Mouse (Mus musculus) heart, embryonic 15.5 days (tissue): ENCODE results near the gene AC124502.3. TPM values are rescaled to one million over a fixed set of nuclear protein-coding genes. Genes with fewer than 3 reads are reported as not detected.
"Not testable (repeated sequence)": the region's sequence is repeated elsewhere in the genome, so short reads cannot be mapped to it uniquely, and the experiment has no call there.

Experiments
- ATAC-seq: fragments of 200-750 bp; cut with Nextera tagmentation; replicated peaks from 2 replicates; pipeline ENCODE4 v1.8.0; 2017; ENCODE audit warnings: low read depth, moderate TSS enrichment; ENCODE audit not compliant: insufficient number of reproducible peaks, insufficient read depth, low FRiP score
- H3K27ac ChIP-seq: fragments of 300-500 bp; sonication (generic); 2 replicates; pipeline ENCODE4 v1.5.1; 2015; ENCODE audit warnings: mild to moderate bottlenecking, inconsistent platforms
- H3K27me3 ChIP-seq: fragments of 300-500 bp; sonication (generic); 2 replicates; pipeline ENCODE4 v1.6.1; 2015; ENCODE audit warnings: inconsistent platforms
- H3K36me3 ChIP-seq: fragments of 300-500 bp; sonication (generic); 2 replicates; pipeline ENCODE4 v1.6.1; 2015; ENCODE audit warnings: mild to moderate bottlenecking, inconsistent platforms
- H3K4me1 ChIP-seq: fragments of 300-500 bp; sonication (generic); replicated peaks from 2 replicates; pipeline ENCODE4 v1.6.1; 2015; ENCODE audit warnings: inconsistent platforms
- H3K4me2 ChIP-seq: fragments of 300-500 bp; sonication (generic); 2 replicates; pipeline ENCODE4 v1.6.1; 2015; ENCODE audit warnings: inconsistent platforms, mild to moderate bottlenecking, moderate library complexity
- H3K4me3 ChIP-seq: fragments of 300-500 bp; sonication (generic); 2 replicates; pipeline ENCODE4 v1.5.1; 2015; ENCODE audit warnings: mild to moderate bottlenecking, inconsistent platforms
- H3K9ac ChIP-seq: fragments of 300-500 bp; sonication (generic); 2 replicates; pipeline ENCODE4 v1.6.1; 2015; ENCODE audit warnings: mild to moderate bottlenecking, inconsistent platforms
- H3K9me3 ChIP-seq: fragments of 300-500 bp; sonication (generic); replicated peaks from 2 replicates; pipeline ENCODE4 v1.6.1; 2016; ENCODE audit warnings: inconsistent platforms
- WGBS: fragments of 180-500 bp; shearing (Covaris S2); methylation state at CpG from one replicate; pipeline ENCODE4 v1.1.7; 2015; ENCODE audit warnings: mixed read lengths; 5-methylcytosine and 5-hydroxymethylcytosine counted together
- polyA plus RNA-seq: library from polyadenylated mRNA; unstranded; fragments of >200 nt; fragmentation: Nextera tagmentation; extraction: Ambion mirVana; gene quantifications from 2 replicates; pipeline ENCODE4 v1.2.1, GENCODE M21; 2015

Gene AC124502.3
- polyA plus RNA-seq, result 1.4 and 1.5 TPM in 2 replicates

- H3K36me3 ChIP-seq, result no peaks in the 10 kb centered on the region
- peak within 1 kb of the TSS; percentile 94 for H3K9ac ChIP-seq
- H3K9me3 ChIP-seq, result no peaks in the 10 kb centered on the region
- ATAC-seq, result peak; percentile 90
- under 1% methylated on average over 42 of the region's 44 CpGs for WGBS
- H3K27ac ChIP-seq, result peak within 1 kb of the TSS; percentile 77
- peaks cover 36% of the 10 kb centered on the region for H3K4me1 ChIP-seq
- H3K27me3 ChIP-seq, result no peaks in the 10 kb centered on the region
- H3K4me3 ChIP-seq, result peak within 1 kb of the TSS; percentile 84
- H3K4me2 ChIP-seq, result peak within 1 kb of the TSS; percentile 98
Observed at GRCm38 (mm10) chr19:5038709-5039156, at the start of gene AC124502.3, which contains the start of gene B4gat1. Gene AC124502.3 (plus strand): TSS chr19:5038891. Gene B4gat1 (plus strand): TSS chr19:5038826.

- no peak for ATAC-seq
Observed at GRCm38 (mm10) chr19:4989013-4989412, 49.7 kb upstream of the AC124502.3 start.

GRCm38 (mm10) chr19:4989434-4990255, 49.0 kb upstream of the AC124502.3 start:
- no peak for ATAC-seq
- no peak overlapping the region for H3K4me2 ChIP-seq
- 17% methylated on average over 47 of the region's 47 CpGs for WGBS
- peaks cover 36% of the 10 kb centered on the region for H3K4me1 ChIP-seq
- peaks cover 37% of the 10 kb centered on the region for H3K27me3 ChIP-seq
- H3K27ac ChIP-seq, result no peak overlapping the region
- no peak overlapping the region for H3K4me3 ChIP-seq
- no peak overlapping the region for H3K9ac ChIP-seq
- H3K36me3 ChIP-seq, result no peaks in the 10 kb centered on the region
- H3K9me3 ChIP-seq, result no peaks in the 10 kb centered on the region

More at GRCm38 (mm10) chr19:4989013-4989412, 49.7 kb upstream of the AC124502.3 start:
- Histone ChIP-seq H3K9me3 (no peaks in the 10 kb centered on the region), H3K36me3 (no peaks in the 10 kb centered on the region), H3K4me1 (peaks cover 36% of the 10 kb centered on the region), H3K4me2 (no peak overlapping the region), H3K27ac (no peak overlapping the region), H3K27me3 (peaks cover 43% of the 10 kb centered on the region), H3K9ac (no peak overlapping the region), H3K4me3 (no peak overlapping the region)
- 2% methylated on average over 13 of the region's 13 CpGs for WGBS

GRCm38 (mm10) chr19:4990256-4990625, 48.5 kb upstream of the AC124502.3 start, which contains the start of gene Npas4:
Gene Npas4 (minus strand): TSS chr19:4990316.
- H3K36me3 ChIP-seq, result no peaks in the 10 kb centered on the region
- H3K9me3 ChIP-seq, result no peaks in the 10 kb centered on the region
- peak within 1 kb of the TSS; percentile 52 for H3K4me2 ChIP-seq
- 18% methylated on average over 4 of the region's 4 CpGs for WGBS
- no peak within 1 kb of the TSS for H3K27ac ChIP-seq
- H3K9ac ChIP-seq, result no peak within 1 kb of the TSS
- peaks cover 36% of the 10 kb centered on the region for H3K4me1 ChIP-seq
- no peak within 1 kb of the TSS; the same call in 1 of the 2 replicates for H3K4me3 ChIP-seq
- ATAC-seq, result no peak
- peaks cover 31% of the 10 kb centered on the region for H3K27me3 ChIP-seq

- H3K27me3 ChIP-seq, result peaks cover 30% of the 10 kb centered on the region
- peak overlapping the region; percentile 52 for H3K4me2 ChIP-seq
- no peak overlapping the region for H3K27ac ChIP-seq
- no peaks in the 10 kb centered on the region for H3K36me3 ChIP-seq
- no peak overlapping the region for H3K9ac ChIP-seq
- H3K9me3 ChIP-seq, result no peaks in the 10 kb centered on the region
- 1% methylated on average over 21 of the region's 22 CpGs for WGBS
- ATAC-seq, result no peak
- H3K4me3 ChIP-seq, result no peak overlapping the region; the same call in 1 of the 2 replicates
- H3K4me1 ChIP-seq, result peaks cover 36% of the 10 kb centered on the region
Observed at GRCm38 (mm10) chr19:4990716-4991115, 48.0 kb upstream of the AC124502.3 start.

- no peaks in the 10 kb centered on the region for H3K9me3 ChIP-seq
- no peak overlapping the region for H3K4me3 ChIP-seq
- H3K4me1 ChIP-seq, result peaks cover 36% of the 10 kb centered on the region
- no peaks in the 10 kb centered on the region for H3K36me3 ChIP-seq
- H3K27ac ChIP-seq, result peak overlapping the region; percentile 51
- peaks cover 23% of the 10 kb centered on the region for H3K27me3 ChIP-seq
- 0 out of 2 replicates have a peak overlapping the region, but pooled peaks have one; percentile 23 for H3K4me2 ChIP-seq
- H3K9ac ChIP-seq, result no peak overlapping the region
- WGBS, result 8% methylated on average over 8 of the region's 8 CpGs
- ATAC-seq, result no peak
Observed at GRCm38 (mm10) chr19:4992371-4992770, 46.3 kb upstream of the AC124502.3 start.

GRCm38 (mm10) chr19:4992904-4993303, 45.8 kb upstream of the AC124502.3 start:
- H3K4me3 ChIP-seq, result no peak overlapping the region
- H3K9ac ChIP-seq, result no peak overlapping the region
- H3K36me3 ChIP-seq, result no peaks in the 10 kb centered on the region
- H3K27ac ChIP-seq, result peak overlapping the region; percentile 51
- under 1% methylated on average over 9 of the region's 9 CpGs for WGBS
- 0 out of 2 replicates have a peak overlapping the region, but pooled peaks have one; percentile 23 for H3K4me2 ChIP-seq
- H3K27me3 ChIP-seq, result peaks cover 23% of the 10 kb centered on the region
- peak; percentile 94 for ATAC-seq
- H3K4me1 ChIP-seq, result peaks cover 36% of the 10 kb centered on the region
- no peaks in the 10 kb centered on the region for H3K9me3 ChIP-seq

GRCm38 (mm10) chr19:4994043-4994442, 44.6 kb upstream of the AC124502.3 start:
- Histone ChIP-seq H3K9ac (no peak overlapping the region), H3K9me3 (no peaks in the 10 kb centered on the region), H3K27ac (no peak overlapping the region), H3K27me3 (peaks cover 23% of the 10 kb centered on the region), H3K36me3 (no peaks in the 10 kb centered on the region), H3K4me1 (peaks cover 36% of the 10 kb centered on the region), H3K4me3 (no peak overlapping the region), H3K4me2 (no peak overlapping the region)
- no peak for ATAC-seq
- WGBS, result 59% methylated on average over 5 of the region's 5 CpGs

GRCm38 (mm10) chr19:4999445-5000140, 39.1 kb upstream of the AC124502.3 start:
- no peaks in the 10 kb centered on the region for H3K36me3 ChIP-seq
- 49% methylated on average over 6 of the region's 6 CpGs for WGBS
- H3K4me1 ChIP-seq, result peaks cover 10% of the 10 kb centered on the region
- no peak overlapping the region for H3K27ac ChIP-seq
- no peaks in the 10 kb centered on the region for H3K27me3 ChIP-seq
- no peak overlapping the region for H3K4me2 ChIP-seq
- no peak for ATAC-seq
- no peak overlapping the region for H3K9ac ChIP-seq
- no peaks in the 10 kb centered on the region for H3K9me3 ChIP-seq
- no peak overlapping the region for H3K4me3 ChIP-seq

- Histone ChIP-seq H3K9me3 (no peaks in the 10 kb centered on the region), H3K4me3 (peak overlapping the region; percentile 37), H3K36me3 (no peaks in the 10 kb centered on the region), H3K27me3 (no peaks in the 10 kb centered on the region), H3K4me2 (peak overlapping the region; percentile 68), H3K4me1 (peaks cover 10% of the 10 kb centered on the region), H3K27ac (peak overlapping the region; percentile 50), H3K9ac (peak overlapping the region; percentile 39)
- peak; percentile 84 for ATAC-seq
- WGBS, result 1% methylated on average over 39 of the region's 39 CpGs
Observed at GRCm38 (mm10) chr19:5001666-5002406, 36.9 kb upstream of the AC124502.3 start.

- H3K27me3 ChIP-seq, ATAC-seq, H3K27ac ChIP-seq, H3K4me1 ChIP-seq, H3K9ac ChIP-seq, H3K9me3 ChIP-seq, H3K4me2 ChIP-seq, H3K4me3 ChIP-seq, H3K36me3 ChIP-seq: not testable (repeated sequence)
- WGBS, result 46% methylated on average over 2 of the region's 2 CpGs
Observed at GRCm38 (mm10) chr19:5003644-5004043, 35.0 kb upstream of the AC124502.3 start.
